In genomic region chr14:56489806-56490205, GRCm38 (mm10) we compare ENCODE assay signal across 14 mouse cellular contexts.
"Had no signal": no experiment of that assay in that cellular context is flagged by ENCODE, and none has a peak within 500 bp of the region (broad histone marks: within the 10 kb centered on the region; RNA-seq: fewer than 3 reads in every experiment).

No protein-coding gene starts in this region.

- H3K36me3 ChIP-seq: intestine, embryonic 15.5 days; limb, embryonic 13.5 days; liver, embryonic 12.5 days; midbrain, embryonic 10.5 days; neural tube, embryonic 15.5 days had no signal

- H3K27ac ChIP-seq: intestine, embryonic 15.5 days; layer of hippocampus, adult 2 months; limb, embryonic 13.5 days; liver, embryonic 12.5 days; midbrain, embryonic 10.5 days; neural tube, embryonic 15.5 days had no signal

- ATAC-seq: intestine, embryonic 15.5 days; liver, embryonic 12.5 days had no signal

- DNase-seq: lung, embryonic 14.5 days; lung, postnatal 10 days; lung, postnatal 4 days; midbrain, embryonic 14.5 days; right cerebral cortex, adult 18-20 months; right cerebral cortex, postnatal 25 days; thymus, postnatal 36 days had no signal

- H3K27me3 ChIP-seq: intestine, embryonic 15.5 days; limb, embryonic 13.5 days; liver, embryonic 12.5 days; neural tube, embryonic 15.5 days had no signal

- H3K9ac ChIP-seq: intestine, embryonic 15.5 days; limb, embryonic 13.5 days; liver, embryonic 12.5 days; lung, embryonic 14.5 days; neural tube, embryonic 15.5 days had no signal

- H3K4me3 ChIP-seq: intestine, embryonic 15.5 days; layer of hippocampus, adult 2 months; limb, embryonic 13.5 days; liver, embryonic 12.5 days; midbrain, embryonic 10.5 days; myocyte; neural tube, embryonic 15.5 days had no signal

- H3K4me1 ChIP-seq: intestine, embryonic 15.5 days; limb, embryonic 13.5 days; liver, embryonic 12.5 days; midbrain, embryonic 10.5 days; neural tube, embryonic 15.5 days had no signal

- H3K9me3 ChIP-seq: intestine, embryonic 15.5 days; limb, embryonic 13.5 days; liver, embryonic 12.5 days; midbrain, embryonic 10.5 days; neural tube, embryonic 15.5 days had no signal

- H3K4me2 ChIP-seq: intestine, embryonic 15.5 days; limb, embryonic 13.5 days; liver, embryonic 12.5 days; lung, embryonic 14.5 days; neural tube, embryonic 15.5 days had no signal
